Mouse (Mus musculus) liver, embryonic 11.5 days (tissue): ENCODE data around the gene Ddx39. TPM values are rescaled to one million over a fixed set of nuclear protein-coding genes. Genes with fewer than 3 reads are reported as not detected.
A peak's percentile ranks its signal among the peaks of the same experiment; 100 is the strongest.

Source experiments
- ATAC-seq: fragments of 200-750 bp; cut with Nextera tagmentation; replicated peaks from 2 replicates; pipeline ENCODE4 v1.8.0; 2017; ENCODE audit warnings: moderate number of reproducible peaks, mild to moderate bottlenecking, moderate TSS enrichment, moderate library complexity; ENCODE audit not compliant: low FRiP score
- DNase-seq: peaks from one replicate; pipeline ENCODE4 v3.0.0-alpha.2; 2017; ENCODE audit warnings: low spot score
- H3K27ac ChIP-seq: fragments of 300-500 bp; sonication (generic); 2 replicates; pipeline ENCODE4 v1.5.1; 2014; ENCODE audit warnings: mild to moderate bottlenecking, low read depth, low read length, control low read depth
- H3K27me3 ChIP-seq: fragments of 300-500 bp; sonication (generic); replicated peaks from 2 replicates; pipeline ENCODE4 v1.6.1; 2014; ENCODE audit warnings: low read length, mixed read lengths; ENCODE audit not compliant: control insufficient read depth, insufficient read depth
- H3K36me3 ChIP-seq: fragments of 300-500 bp; sonication (generic); 2 replicates; pipeline ENCODE4 v1.6.1; 2014; ENCODE audit warnings: mild to moderate bottlenecking, low read length, moderate library complexity, mixed read lengths; ENCODE audit not compliant: control insufficient read depth, insufficient read depth
- H3K4me1 ChIP-seq: fragments of 300-500 bp; sonication (generic); replicated peaks from 2 replicates; pipeline ENCODE4 v1.6.1; 2014; ENCODE audit warnings: low read length, mixed read lengths; ENCODE audit not compliant: control insufficient read depth, insufficient read depth
- H3K4me2 ChIP-seq: fragments of 300-500 bp; sonication (generic); 2 replicates; pipeline ENCODE4 v1.6.1; 2014; ENCODE audit warnings: mild to moderate bottlenecking, control low read depth, moderate library complexity
- H3K4me3 ChIP-seq: fragments of 300-500 bp; sonication (generic); 2 replicates; pipeline ENCODE4 v1.5.1; 2014; ENCODE audit warnings: low read depth, low read length, control low read depth
- H3K9ac ChIP-seq: fragments of 300-500 bp; sonication (generic); 2 replicates; pipeline ENCODE4 v1.6.1; 2014; ENCODE audit warnings: low read depth, low read length, control low read depth
- H3K9me3 ChIP-seq: fragments of 300-500 bp; sonication (generic); 2 replicates; pipeline ENCODE4 v1.6.1; 2016; ENCODE audit warnings: low read length, inconsistent platforms, mixed read lengths; ENCODE audit not compliant: control insufficient read depth
- WGBS: fragments of 180-500 bp; shearing (Covaris S2); extraction: QIAGEN DNeasy Blood & Tissue Kit; methylation state at CpG from one replicate; pipeline ENCODE4 v1.1.7; 2014; 5-methylcytosine and 5-hydroxymethylcytosine counted together
- polyA plus RNA-seq: library from polyadenylated mRNA; unstranded; fragments of >200 nt; fragmentation: Nextera tagmentation; extraction: Ambion mirVana; gene quantifications from 2 replicates; pipeline ENCODE4 v1.2.1, GENCODE M21; 2014

Gene Ddx39
- polyA plus RNA-seq, 1 experiment from 2014 or later, result 375 TPM

DNA sequence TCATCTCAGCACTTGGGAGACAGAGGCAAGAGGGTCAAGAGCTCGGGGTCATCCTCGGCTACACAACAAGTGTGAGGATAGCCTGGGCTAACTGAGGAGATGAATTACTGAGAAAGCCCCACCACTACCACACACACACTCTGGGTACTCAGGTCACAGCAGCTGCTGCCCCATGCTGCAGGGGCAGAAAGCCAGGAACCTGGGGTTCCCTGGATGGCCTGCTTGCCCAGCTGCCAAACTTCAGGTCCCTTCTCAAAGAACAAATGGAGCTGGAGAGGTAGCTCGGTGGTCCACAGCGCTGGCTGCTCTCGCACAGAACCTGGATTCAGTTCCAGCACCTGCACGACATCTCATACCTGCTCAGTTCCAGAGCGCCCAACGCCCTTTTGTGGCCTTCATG lies 49.1 kb downstream of the Ddx39 start:
- Histone ChIP-seq H3K36me3 (no peaks in the 10 kb centered on the region), H3K4me2 (no peak overlapping the region), H3K9ac (no peak overlapping the region), H3K27ac (no peak overlapping the region), H3K9me3 (no peaks in the 10 kb centered on the region), H3K4me3 (no peak overlapping the region), H3K4me1 (peaks cover 5% of the 10 kb centered on the region), H3K27me3 (no peaks in the 10 kb centered on the region)
- DNase-seq (no peak), ATAC-seq (no peak)
- WGBS, result 95% methylated on average over 8 of the region's 8 CpGs

DNA sequence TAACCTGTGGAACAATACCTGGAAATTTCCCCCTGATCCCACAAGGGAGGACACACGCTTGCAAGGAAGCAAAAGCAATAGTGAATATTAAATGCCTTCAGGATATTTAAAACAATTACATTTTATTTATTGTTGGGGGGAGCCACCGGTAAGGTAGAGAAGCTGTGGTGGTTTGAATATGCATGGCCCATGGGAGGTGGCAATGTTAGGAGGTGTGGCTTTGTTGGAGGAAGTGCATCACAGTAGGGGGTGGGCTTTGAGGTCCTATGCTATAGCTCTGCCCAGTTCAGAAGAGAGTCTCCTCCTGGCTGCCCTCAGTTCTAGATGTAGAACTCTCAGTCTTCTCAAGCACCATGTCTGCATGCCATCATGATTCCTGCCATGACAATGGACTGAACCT lies 49.7 kb downstream of the Ddx39 start:
- no peaks in the 10 kb centered on the region for H3K9me3 ChIP-seq
- DNase-seq (no peak), ATAC-seq (no peak)
- H3K4me2 ChIP-seq, result no peak overlapping the region
- H3K27me3 ChIP-seq, result no peaks in the 10 kb centered on the region
- H3K9ac ChIP-seq, result no peak overlapping the region
- no peak overlapping the region for H3K4me3 ChIP-seq
- H3K36me3 ChIP-seq, result no peaks in the 10 kb centered on the region
- WGBS, result 85% methylated on average over 2 of the region's 2 CpGs
- H3K4me1 ChIP-seq, result peaks cover 9% of the 10 kb centered on the region
- no peak overlapping the region for H3K27ac ChIP-seq

DNA sequence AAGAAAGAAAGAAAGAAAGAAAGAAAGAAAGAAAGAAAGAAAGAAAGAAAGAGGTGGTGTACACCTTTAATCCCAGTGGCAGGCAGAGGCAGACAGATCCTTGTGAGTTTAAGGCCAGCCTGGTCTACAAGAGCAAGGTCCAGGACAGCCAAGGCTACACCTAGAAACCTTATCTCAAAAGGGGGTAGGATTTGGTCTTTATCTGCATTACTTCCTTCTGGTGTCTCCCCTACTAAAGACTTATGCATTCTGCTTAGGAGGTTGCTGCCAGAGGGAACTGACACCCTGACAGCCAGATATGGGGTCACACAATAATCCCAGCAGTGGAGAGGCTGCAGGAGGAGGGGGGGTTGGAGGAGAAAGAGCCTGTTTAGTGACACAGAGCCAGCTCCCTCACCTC lies 50.7 kb downstream of the Ddx39 start:
- Histone ChIP-seq H3K9me3 (no peaks in the 10 kb centered on the region), H3K36me3 (no peaks in the 10 kb centered on the region), H3K4me1 (peaks cover 9% of the 10 kb centered on the region), H3K27me3 (no peaks in the 10 kb centered on the region), H3K27ac (no peak overlapping the region), H3K4me2 (no peak overlapping the region), H3K4me3 (no peak overlapping the region), H3K9ac (no peak overlapping the region)
- ATAC-seq, result no peak
- no peak for DNase-seq

DNA sequence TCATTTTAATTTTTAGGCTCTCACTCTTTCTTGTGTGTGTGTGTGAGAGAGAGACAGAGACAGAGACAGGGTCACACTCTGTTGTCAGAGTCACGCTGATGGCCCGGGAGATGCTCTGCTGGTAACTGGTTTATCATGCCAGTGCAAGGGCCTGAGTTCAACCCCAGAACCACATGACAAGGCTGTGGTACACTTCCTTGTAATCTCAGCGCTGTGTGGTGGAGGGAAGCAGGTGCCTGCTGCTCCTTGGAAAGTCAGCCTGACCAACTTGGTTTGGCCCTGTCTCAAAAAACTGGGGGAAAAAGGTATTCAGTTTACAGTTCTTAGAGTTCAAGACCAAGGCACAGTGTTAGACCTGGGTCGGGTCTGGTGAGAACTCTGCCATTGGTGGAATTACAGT lies 52.5 kb downstream of the Ddx39 start:
- no peak overlapping the region for H3K9ac ChIP-seq
- 69% methylated on average over 4 of the region's 4 CpGs for WGBS
- H3K27me3 ChIP-seq, result no peaks in the 10 kb centered on the region
- no peaks in the 10 kb centered on the region for H3K36me3 ChIP-seq
- no peak overlapping the region for H3K4me2 ChIP-seq
- H3K4me1 ChIP-seq, result peaks cover 12% of the 10 kb centered on the region
- no peaks in the 10 kb centered on the region for H3K9me3 ChIP-seq
- no peak overlapping the region for H3K27ac ChIP-seq
- no peak for DNase-seq
- no peak for ATAC-seq
- H3K4me3 ChIP-seq, result no peak overlapping the region

DNA sequence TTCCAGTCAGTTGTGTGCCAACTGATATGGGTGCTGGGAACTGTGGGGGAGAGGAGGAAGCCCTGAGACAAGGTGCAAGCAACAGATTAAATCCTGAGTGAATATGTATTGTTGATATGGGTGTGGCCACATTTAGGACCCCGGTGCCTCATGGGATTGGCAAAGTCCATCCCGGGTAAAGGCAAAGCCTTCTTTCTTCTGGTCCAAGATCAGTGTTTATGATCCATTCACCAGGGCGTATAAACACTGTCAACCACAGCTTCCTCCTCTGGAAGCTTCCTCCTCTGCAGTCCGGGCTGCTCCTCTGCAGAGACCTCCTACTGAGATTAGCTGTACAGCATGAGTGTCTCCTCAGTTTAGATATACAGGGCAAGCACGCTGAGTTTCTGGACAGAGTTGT lies 53.5 kb downstream of the Ddx39 start:
- peak overlapping the region; percentile 22; the same call in 1 of the 2 replicates for H3K27ac ChIP-seq
- WGBS, result 18% methylated on average over 5 of the region's 5 CpGs
- DNase-seq (no peak), ATAC-seq (peak; percentile 58; the same call in 1 of the 2 replicates)
- no peaks in the 10 kb centered on the region for H3K36me3 ChIP-seq
- no peaks in the 10 kb centered on the region for H3K9me3 ChIP-seq
- no peaks in the 10 kb centered on the region for H3K27me3 ChIP-seq
- H3K9ac ChIP-seq, result no peak overlapping the region
- H3K4me3 ChIP-seq, result no peak overlapping the region
- peaks cover 19% of the 10 kb centered on the region for H3K4me1 ChIP-seq
- H3K4me2 ChIP-seq, result peak overlapping the region; percentile 15; the same call in 1 of the 2 replicates

DNA sequence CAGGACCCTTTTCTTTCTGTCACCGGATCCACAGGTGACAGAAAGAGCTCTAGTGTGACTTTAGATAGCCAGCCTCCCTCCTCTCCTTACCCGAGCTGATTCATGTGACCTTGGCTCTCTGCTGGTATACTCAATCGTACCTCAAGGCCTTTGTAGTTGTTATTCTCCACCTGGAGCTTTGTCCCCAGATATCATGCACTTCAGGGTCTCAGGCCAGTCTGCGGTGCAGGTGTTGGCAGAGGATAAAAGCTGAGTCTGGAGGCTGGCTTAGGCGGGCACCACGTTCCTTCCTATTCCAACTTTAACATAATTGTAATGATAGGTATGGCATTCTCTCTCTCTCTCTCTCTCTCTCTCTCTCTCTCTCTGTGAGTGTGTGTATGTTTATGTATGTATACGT lies 54.7 kb downstream of the Ddx39 start:
- Histone ChIP-seq H3K4me3 (no peak overlapping the region), H3K27ac (no peak overlapping the region), H3K36me3 (no peaks in the 10 kb centered on the region), H3K27me3 (no peaks in the 10 kb centered on the region), H3K4me2 (no peak overlapping the region), H3K4me1 (peaks cover 20% of the 10 kb centered on the region), H3K9me3 (no peaks in the 10 kb centered on the region), H3K9ac (no peak overlapping the region)
- DNase-seq, result no peak
- 70% methylated on average over 7 of the region's 7 CpGs for WGBS
- no peak for ATAC-seq

DNA sequence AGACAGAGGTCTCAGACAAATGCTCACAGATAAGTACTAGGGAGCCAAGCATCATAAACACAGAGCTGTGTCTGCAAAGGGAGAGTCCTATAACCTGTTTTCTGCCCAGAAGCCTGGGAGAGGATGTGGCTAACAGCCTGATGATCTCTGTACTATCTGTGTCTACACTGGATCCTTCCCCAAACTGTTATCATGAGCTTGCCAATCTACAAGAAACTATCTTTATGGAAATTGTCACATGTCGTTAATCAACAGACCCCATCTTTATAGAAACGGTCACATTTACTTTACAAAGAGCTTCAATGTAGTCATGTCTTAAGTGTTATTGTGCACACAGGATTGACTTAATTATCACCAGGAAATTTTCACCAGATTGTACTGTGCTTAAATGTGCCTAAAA lies 55.7 kb downstream of the Ddx39 start:
- no peak overlapping the region for H3K4me3 ChIP-seq
- H3K4me1 ChIP-seq, result peaks cover 20% of the 10 kb centered on the region
- no peaks in the 10 kb centered on the region for H3K36me3 ChIP-seq
- ATAC-seq (no peak), DNase-seq (no peak)
- H3K4me2 ChIP-seq, result no peak overlapping the region
- H3K9ac ChIP-seq, result no peak overlapping the region
- no peaks in the 10 kb centered on the region for H3K9me3 ChIP-seq
- H3K27ac ChIP-seq, result no peak overlapping the region
- 56% methylated on average over 2 of the region's 2 CpGs for WGBS
- no peaks in the 10 kb centered on the region for H3K27me3 ChIP-seq

DNA sequence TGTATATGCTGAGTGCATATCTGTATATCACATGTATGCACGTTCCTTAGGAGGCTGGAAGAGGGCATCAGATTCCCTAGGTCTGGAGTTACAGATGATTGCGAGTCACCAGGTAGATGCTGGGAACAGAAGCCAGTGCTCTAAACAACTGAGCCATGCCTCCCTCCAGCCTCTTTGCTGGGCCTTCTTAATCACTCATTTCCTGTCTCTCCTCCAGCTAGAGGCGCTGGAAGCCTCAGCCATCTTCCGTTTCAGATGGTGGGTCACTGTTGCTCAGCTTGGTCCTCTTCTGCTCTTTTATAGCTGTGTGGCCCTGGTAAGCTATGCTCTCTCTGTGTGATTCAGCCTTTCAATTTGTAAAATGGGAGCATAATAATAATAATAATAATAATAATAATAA lies 56.8 kb downstream of the Ddx39 start:
- no peak overlapping the region for H3K9ac ChIP-seq
- no peak overlapping the region for H3K4me2 ChIP-seq
- ATAC-seq (no peak), DNase-seq (no peak)
- no peaks in the 10 kb centered on the region for H3K36me3 ChIP-seq
- H3K4me3 ChIP-seq, result no peak overlapping the region
- H3K27me3 ChIP-seq, result no peaks in the 10 kb centered on the region
- H3K9me3 ChIP-seq, result no peaks in the 10 kb centered on the region
- H3K27ac ChIP-seq, result no peak overlapping the region
- WGBS, result 40% methylated on average over 4 of the region's 4 CpGs
- peaks cover 20% of the 10 kb centered on the region for H3K4me1 ChIP-seq

DNA sequence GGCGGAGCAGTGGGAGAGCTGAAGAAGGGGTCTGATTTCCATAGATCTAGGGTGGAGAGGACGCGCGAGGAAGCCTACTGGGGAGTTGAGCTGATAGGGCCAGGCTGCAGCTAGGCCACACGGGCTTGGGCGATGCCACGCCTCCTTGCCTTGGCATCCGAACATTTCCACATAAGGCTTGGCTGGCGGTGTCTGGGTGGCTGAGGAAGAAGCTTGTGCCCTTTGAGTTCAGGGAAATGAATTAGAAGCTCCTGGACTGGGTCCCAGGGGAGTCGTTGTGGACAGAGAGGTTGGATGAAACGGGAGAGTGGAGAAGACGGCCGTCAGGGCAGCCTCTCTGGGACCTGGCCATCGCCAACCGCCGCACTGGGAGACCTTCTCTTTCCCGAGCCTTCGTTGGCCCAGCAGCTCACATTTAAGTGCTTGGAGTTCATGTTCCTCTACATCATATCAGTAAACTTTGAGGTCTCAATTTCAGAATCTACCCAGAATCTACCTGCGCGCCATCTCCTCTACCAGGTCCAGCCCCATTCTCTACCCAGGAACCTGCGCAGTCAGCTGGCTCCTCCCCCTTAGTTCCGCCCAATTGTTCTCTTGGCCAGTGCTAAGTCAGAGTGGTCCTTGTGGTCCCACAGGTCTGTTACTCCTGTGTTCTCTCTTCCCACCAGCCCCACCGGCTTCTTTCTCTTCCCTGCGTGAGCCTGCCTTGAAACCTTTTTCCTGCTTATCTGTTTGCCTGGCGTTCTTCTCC lies 57.9 kb downstream of the Ddx39 start:
- Histone ChIP-seq H3K4me3 (peak overlapping the region; percentile 40), H3K9ac (no peak overlapping the region), H3K9me3 (no peaks in the 10 kb centered on the region), H3K36me3 (no peaks in the 10 kb centered on the region), H3K27me3 (no peaks in the 10 kb centered on the region), H3K4me1 (peaks cover 20% of the 10 kb centered on the region), H3K4me2 (peak overlapping the region; percentile 86), H3K27ac (no peak overlapping the region)
- WGBS, result 6% methylated on average over 25 of the region's 25 CpGs
- peak; percentile 55 for DNase-seq
- ATAC-seq, result peak; percentile 22; the same call in 1 of the 2 replicates
